Mouse (Mus musculus) embryonic fibroblast, embryonic 13.5 days (primary cell): Measurements from ENCODE around the gene Exoc4. TPM values are rescaled to one million over a fixed set of nuclear protein-coding genes. Genes with fewer than 3 reads are reported as not detected.

Source experiments
- H3K27ac ChIP-seq: 2 replicates; pipeline ENCODE4 v1.5.1; 2012; ENCODE audit warnings: low read length, control low read depth, inconsistent platforms; ENCODE audit not compliant: insufficient read depth
- H3K4me1 ChIP-seq: 2 replicates; pipeline ENCODE4 v1.6.1; 2011; ENCODE audit warnings: low read length; ENCODE audit not compliant: control insufficient read depth, insufficient read depth
- H3K4me3 ChIP-seq: 2 replicates; pipeline ENCODE4 v1.5.1; 2011; ENCODE audit warnings: mild to moderate bottlenecking, control low read depth, low read length; ENCODE audit not compliant: insufficient read depth
- CTCF ChIP-seq: IDR thresholded peaks from 2 replicates; pipeline ENCODE4 v1.5.1; 2011; ENCODE audit warnings: mild to moderate bottlenecking, control low read depth, low read length, moderate library complexity, borderline replicate concordance; ENCODE audit not compliant: insufficient read depth
- POLR2A ChIP-seq: IDR thresholded peaks from 2 replicates; pipeline ENCODE4 v1.6.1; 2011; ENCODE audit warnings: low read depth, mild to moderate bottlenecking, control low read depth, low read length, moderate library complexity
- polyA plus RNA-seq: library from polyadenylated mRNA; stranded (reverse); fragments of >200 nt; gene quantifications from 2 replicates; pipeline ENCODE4 v1.2.4, GENCODE M21; 2011; ENCODE audit warnings: low read depth; ENCODE audit not compliant: missing spikeins, insufficient read length

Gene Exoc4
- polyA plus RNA-seq, 1 experiment = 121 TPM

- no peak overlapping the region for H3K4me3 ChIP-seq
- H3K27ac ChIP-seq = no peak overlapping the region
- peaks cover 4% of the 10 kb centered on the region; the same call in 1 of the 2 replicates for H3K4me1 ChIP-seq
- TF ChIP-seq POLR2A (no peak), CTCF (no peak)
These were observed 698.1 kb downstream of the Exoc4 start for GRCm38 (mm10) chr6:33946911-33947489.

GRCm38 (mm10) chr6:33950113-33950512 lies 701.2 kb downstream of the Exoc4 start:
- Histone ChIP-seq H3K4me3 (no peak overlapping the region), H3K27ac (no peak overlapping the region), H3K4me1 (peaks cover 4% of the 10 kb centered on the region; the same call in 1 of the 2 replicates)
- TF ChIP-seq POLR2A (no peak), CTCF (no peak)

DNA sequence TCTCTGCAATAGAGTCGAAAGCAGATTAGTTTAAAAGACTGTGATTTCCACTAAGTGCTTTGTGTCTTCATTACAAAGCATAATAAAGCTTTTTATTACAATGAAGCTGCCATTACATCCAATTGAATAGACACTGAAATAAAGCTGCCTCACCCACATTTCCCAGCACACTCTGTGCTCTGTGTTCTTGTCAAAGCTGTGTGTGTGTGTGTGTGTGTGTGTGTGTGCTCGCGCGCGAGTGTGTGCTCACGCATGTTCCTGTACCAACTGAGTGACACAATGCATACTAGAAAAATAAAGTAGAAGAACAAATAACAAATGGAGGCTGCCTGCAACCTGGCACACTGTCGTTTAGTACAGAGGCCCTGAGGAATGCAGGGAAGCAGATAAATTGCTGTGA lies 706.6 kb downstream of the Exoc4 start:
- no peak overlapping the region for H3K27ac ChIP-seq
- no peak overlapping the region for H3K4me3 ChIP-seq
- H3K4me1 ChIP-seq = no peaks in the 10 kb centered on the region
- TF ChIP-seq POLR2A (no peak), CTCF (no peak)

- no peaks in the 10 kb centered on the region for H3K4me1 ChIP-seq
- H3K27ac ChIP-seq = no peak overlapping the region
- TF ChIP-seq CTCF = no peak
- no peak overlapping the region for H3K4me3 ChIP-seq
These were observed 709.4 kb downstream of the Exoc4 start for GRCm38 (mm10) chr6:33958281-33958680.

- H3K27ac ChIP-seq = no peak overlapping the region
- TF ChIP-seq POLR2A = no peak
- no peak for TF ChIP-seq CTCF
- H3K4me1 ChIP-seq = no peaks in the 10 kb centered on the region
- no peak overlapping the region for H3K4me3 ChIP-seq
These were observed 711.9 kb downstream of the Exoc4 start for GRCm38 (mm10) chr6:33960766-33961165.

GRCm38 (mm10) chr6:33963092-33963491 lies 714.2 kb downstream of the Exoc4 start:
- TF ChIP-seq POLR2A (no peak), CTCF (no peak)
- H3K4me1 ChIP-seq = no peaks in the 10 kb centered on the region
- H3K27ac ChIP-seq = no peak overlapping the region
- no peak overlapping the region for H3K4me3 ChIP-seq

DNA sequence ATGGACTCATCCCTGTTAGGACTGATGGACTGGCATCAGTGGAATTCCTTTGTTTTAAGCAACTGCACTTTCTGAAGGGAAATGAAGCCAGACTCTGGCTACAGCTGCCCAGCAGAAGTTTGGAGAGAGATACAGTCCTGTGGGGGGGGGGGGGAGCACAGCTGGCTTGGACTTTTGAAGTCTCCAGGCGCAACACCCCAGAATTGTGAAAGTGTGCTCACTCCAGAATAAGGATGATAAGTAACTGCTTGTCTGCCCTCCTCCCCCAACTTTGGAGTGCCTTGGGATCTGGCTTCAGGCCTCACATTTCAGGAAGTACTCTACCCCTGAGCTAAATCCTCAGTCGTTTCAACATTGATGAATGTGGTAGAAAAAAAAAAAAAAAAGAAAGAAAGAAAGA lies 716.7 kb downstream of the Exoc4 start:
- H3K4me1 ChIP-seq = no peaks in the 10 kb centered on the region; the same call in 1 of the 2 replicates
- H3K27ac ChIP-seq = no peak overlapping the region
- TF ChIP-seq CTCF (no peak), POLR2A (no peak)
- H3K4me3 ChIP-seq = no peak overlapping the region

DNA sequence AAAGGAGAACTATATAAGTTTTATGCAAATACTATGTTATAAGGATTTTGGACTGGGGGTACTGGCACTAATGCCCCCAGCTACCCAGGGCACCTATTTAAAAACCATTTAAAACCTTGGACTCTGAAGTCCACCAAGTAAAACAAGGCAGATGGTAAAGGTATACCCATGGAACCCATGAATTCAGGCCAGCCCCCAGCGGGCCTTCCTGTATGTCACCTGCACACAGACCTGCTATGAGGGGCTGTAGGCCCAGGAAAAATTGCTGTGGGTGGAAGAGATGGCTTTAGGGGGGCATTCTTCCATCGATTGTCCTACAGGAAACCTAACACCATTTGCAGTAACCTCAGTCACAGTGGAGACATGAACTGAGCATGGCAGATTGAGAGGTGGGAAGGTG lies 719.9 kb downstream of the Exoc4 start:
- TF ChIP-seq POLR2A = no peak
- no peak for TF ChIP-seq CTCF
- Histone ChIP-seq H3K27ac (no peak overlapping the region), H3K4me3 (no peak overlapping the region), H3K4me1 (peaks cover 6% of the 10 kb centered on the region)

- Histone ChIP-seq H3K4me1 (peaks cover 6% of the 10 kb centered on the region), H3K27ac (no peak overlapping the region), H3K4me3 (no peak overlapping the region)
- TF ChIP-seq CTCF (no peak), POLR2A (no peak)
These were observed 723.9 kb downstream of the Exoc4 start for GRCm38 (mm10) chr6:33972801-33973200.

GRCm38 (mm10) chr6:33976576-33976975 lies 727.7 kb downstream of the Exoc4 start:
- Histone ChIP-seq H3K4me3 (no peak overlapping the region), H3K4me1 (peaks cover 6% of the 10 kb centered on the region), H3K27ac (no peak overlapping the region)
- TF ChIP-seq CTCF (no peak), POLR2A (no peak)
